In genomic region chr2:68269646-68270045, GRCm38 (mm10) we compare ENCODE assay signal across 27 mouse cellular contexts.
"Had no signal": no experiment of that assay in that cellular context is flagged by ENCODE, and none has a peak within 500 bp of the region (broad histone marks: within the 10 kb centered on the region; RNA-seq: fewer than 3 reads in every experiment).

No protein-coding gene starts in this region.

- H3K4me2 ChIP-seq: embryonic facial prominence, embryonic 12.5 days; embryonic facial prominence, embryonic 13.5 days; embryonic facial prominence, embryonic 15.5 days; forebrain, embryonic 12.5 days; forebrain, embryonic 13.5 days; forebrain, embryonic 15.5 days had no signal

- H3K27ac ChIP-seq: embryonic facial prominence, embryonic 10.5 days; embryonic facial prominence, embryonic 12.5 days; embryonic facial prominence, embryonic 13.5 days; embryonic facial prominence, embryonic 15.5 days; forebrain, embryonic 12.5 days; forebrain, embryonic 13.5 days; forebrain, embryonic 15.5 days; gastrocnemius, adult 2 months; heart, adult 2 months had no signal

- H3K27me3 ChIP-seq: embryonic facial prominence, embryonic 12.5 days; embryonic facial prominence, embryonic 13.5 days; embryonic facial prominence, embryonic 15.5 days; forebrain, embryonic 12.5 days; forebrain, embryonic 13.5 days; forebrain, embryonic 15.5 days had no signal

- H3K36me3 ChIP-seq: embryonic facial prominence, embryonic 15.5 days; forebrain, embryonic 15.5 days had no signal

- H3K9ac ChIP-seq: embryonic facial prominence, embryonic 12.5 days; embryonic facial prominence, embryonic 13.5 days; embryonic facial prominence, embryonic 15.5 days; forebrain, embryonic 12.5 days; forebrain, embryonic 13.5 days; forebrain, embryonic 15.5 days; forebrain, postnatal 0 days had no signal

- H3K9me3 ChIP-seq: embryonic facial prominence, embryonic 10.5 days; embryonic facial prominence, embryonic 12.5 days; embryonic facial prominence, embryonic 13.5 days; embryonic facial prominence, embryonic 15.5 days; forebrain, embryonic 12.5 days; forebrain, embryonic 13.5 days; forebrain, embryonic 15.5 days had no signal

- H3K4me1 ChIP-seq: embryonic facial prominence, embryonic 10.5 days; embryonic facial prominence, embryonic 12.5 days; embryonic facial prominence, embryonic 13.5 days; embryonic facial prominence, embryonic 15.5 days; forebrain, embryonic 12.5 days; forebrain, embryonic 15.5 days had no signal

- DNase-seq: cerebellum, adult 18-20 months; cerebellum, adult 2 months; cerebellum, adult 8-10 months; cerebellum, adult 9-10 months; cerebellum, adult 9-11 months; cerebellum, postnatal 10 days; cerebellum, postnatal 14 days; cerebellum, postnatal 25 days; cerebellum, postnatal 36 days; embryo, embryonic 11 days; forebrain, postnatal 0 days; gastrocnemius, adult 2 months; gastrocnemius, postnatal 10 days; gastrocnemius, postnatal 14 days; gastrocnemius, postnatal 25 days; gastrocnemius, postnatal 36 days; heart, adult 2 months had no signal

- H3K4me3 ChIP-seq: embryonic facial prominence, embryonic 10.5 days; embryonic facial prominence, embryonic 12.5 days; embryonic facial prominence, embryonic 13.5 days; embryonic facial prominence, embryonic 15.5 days; erythroblast, embryonic 14.5 days; forebrain, embryonic 12.5 days; forebrain, embryonic 13.5 days; forebrain, embryonic 15.5 days; gastrocnemius, adult 2 months; heart, adult 2 months had no signal

- ATAC-seq: forebrain, embryonic 13.5 days; forebrain, embryonic 14.5 days; forebrain, embryonic 15.5 days; forebrain, embryonic 16.5 days; forebrain, postnatal 0 days had no signal
